Mouse (Mus musculus): ENCODE results near the gene Zfp385b.

The Zfp385b gene

DNA sequence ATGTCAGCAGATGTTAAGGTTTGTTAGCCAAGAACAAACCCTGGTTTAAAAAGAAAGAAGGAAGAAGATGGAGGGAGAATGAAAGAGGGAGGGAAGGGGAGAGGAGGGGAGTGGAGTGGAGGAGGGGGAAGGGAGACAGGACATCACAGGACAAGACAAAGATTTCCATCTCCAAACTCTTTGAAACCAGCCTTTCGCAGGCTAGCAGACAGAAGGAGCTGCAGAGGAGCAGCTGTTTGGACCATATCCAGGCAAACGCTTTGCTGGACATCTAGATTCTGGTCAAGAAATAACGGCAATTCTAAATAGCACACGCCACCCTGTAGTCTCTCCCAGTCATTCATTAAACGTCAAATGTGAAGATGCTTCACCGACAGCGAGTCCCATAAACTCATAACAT is 38.0 kb downstream of the Zfp385b start:
- DNase-seq, result no peak

DNA sequence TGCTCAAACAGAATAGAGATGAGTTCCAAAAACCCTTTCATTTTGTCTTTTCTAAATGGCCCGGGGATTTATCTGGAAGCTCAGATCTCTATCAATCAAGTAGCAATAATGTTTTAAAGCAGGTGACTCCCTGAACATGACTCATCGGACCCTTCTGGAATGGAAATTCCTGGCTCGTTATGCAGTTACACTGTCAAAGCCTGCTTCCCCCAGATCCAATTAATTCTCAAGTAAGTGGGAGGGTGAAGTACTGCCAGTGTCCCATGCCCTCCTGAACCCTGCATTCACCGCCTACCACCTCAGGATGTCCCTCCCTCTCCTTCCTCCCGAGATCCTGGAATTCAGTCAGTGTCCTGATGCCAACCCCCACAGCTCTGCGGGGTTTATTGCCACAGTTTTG is 41.7 kb downstream of the Zfp385b start:
- DNase-seq, result no peak

- no peak for DNase-seq
These were observed 42.3 kb downstream of the Zfp385b start for GRCm38 (mm10) chr2:77777047-77777686.

- no peak for DNase-seq
These were observed 44.1 kb downstream of the Zfp385b start for GRCm38 (mm10) chr2:77775247-77775880.

DNA sequence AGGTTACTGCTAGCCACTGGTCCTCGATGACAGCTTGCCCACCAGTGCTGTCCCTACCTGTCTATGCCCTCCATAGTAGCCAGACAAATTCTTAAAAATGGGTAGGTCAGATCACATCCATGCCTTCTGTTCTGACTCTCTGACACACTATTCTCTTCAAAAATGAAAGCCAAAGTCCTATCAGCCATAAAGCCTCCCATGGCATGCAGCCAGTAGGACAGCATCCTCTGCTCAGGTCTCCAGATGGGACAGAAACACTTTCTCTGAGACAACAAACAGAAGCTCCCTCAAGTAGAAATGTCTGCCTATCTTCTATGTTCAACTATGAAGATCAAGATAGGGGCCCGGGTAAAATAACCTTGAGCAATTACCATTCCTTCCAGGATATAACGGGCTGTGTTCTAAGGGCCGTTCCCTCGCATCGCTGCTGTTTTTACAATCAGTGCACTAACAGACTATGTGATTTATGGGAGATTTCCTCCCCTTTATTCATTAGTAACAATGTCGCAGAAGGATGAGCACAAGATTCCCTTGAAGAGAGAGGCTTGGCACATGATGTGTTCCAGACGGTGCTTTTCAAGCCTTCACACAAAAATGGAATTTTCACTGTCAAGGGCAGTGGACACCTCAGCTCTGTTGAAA is 49.3 kb downstream of the Zfp385b start:
- DNase-seq, result peak; percentile 63 to 68

- DNase-seq, result no peak
These were observed 51.0 kb downstream of the Zfp385b start for GRCm38 (mm10) chr2:77768321-77768886.

GRCm38 (mm10) chr2:77761967-77762366 is 57.5 kb downstream of the Zfp385b start:
- DNase-seq, result peak; percentile 71 to 80

DNA sequence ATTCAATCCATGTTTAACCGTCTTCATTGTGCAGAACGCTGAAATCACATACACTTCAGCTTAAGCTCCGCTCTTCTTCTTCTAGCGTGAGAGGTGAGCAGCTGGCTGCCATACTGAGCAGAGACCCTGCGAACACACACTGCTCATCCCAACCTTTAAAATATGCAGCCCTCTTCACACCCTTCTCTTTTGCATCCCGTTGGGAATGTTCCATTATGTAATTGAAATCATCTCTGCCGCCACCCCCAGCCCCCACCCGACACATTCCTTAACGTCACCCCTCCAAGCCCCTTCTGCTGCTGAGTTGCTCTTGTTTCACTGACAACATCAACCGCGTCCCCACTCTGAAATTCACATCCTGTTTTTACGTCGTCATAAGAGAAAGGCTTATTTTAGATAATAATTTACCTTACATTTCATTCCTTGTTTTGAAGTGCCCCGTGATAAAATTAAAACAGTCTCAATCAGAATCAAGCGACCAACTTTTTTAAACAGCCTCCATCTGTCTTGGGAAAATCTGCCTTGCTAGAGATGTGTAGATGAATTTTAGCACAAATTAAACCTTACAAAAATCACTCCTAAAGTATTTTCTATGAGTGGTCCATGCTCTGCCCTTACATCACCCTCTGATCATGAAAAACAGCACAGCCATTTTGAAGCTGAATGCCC is 60.9 kb downstream of the Zfp385b start:
- no peak for DNase-seq

DNA sequence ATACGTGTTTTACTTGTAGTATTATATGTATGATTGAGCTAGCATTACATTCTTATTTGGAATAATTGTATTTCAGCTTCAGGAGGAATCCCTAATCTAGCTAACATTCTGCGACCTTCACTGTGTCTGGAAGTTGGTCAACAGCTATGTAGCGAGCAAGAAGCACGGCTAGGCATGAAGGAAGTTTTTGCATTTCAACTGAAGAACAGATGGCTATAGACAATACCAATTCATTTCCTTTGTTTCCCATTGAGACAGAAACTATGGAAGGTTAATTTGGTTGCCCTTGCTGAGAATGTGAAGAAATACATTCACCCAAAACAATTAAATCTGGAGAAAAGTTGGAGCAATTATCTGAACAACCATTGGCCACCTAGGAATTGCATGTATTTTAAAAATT is 66.9 kb downstream of the Zfp385b start:
- no peak for DNase-seq

GRCm38 (mm10) chr2:77749631-77750030 is 69.8 kb downstream of the Zfp385b start:
- DNase-seq, result no peak

GRCm38 (mm10) chr2:77746417-77746816 is 73.0 kb downstream of the Zfp385b start:
- DNase-seq, result no peak

- DNase-seq, result no peak
These were observed 74.2 kb downstream of the Zfp385b start for GRCm38 (mm10) chr2:77745246-77745645.

- no peak for DNase-seq
These were observed 77.1 kb downstream of the Zfp385b start for GRCm38 (mm10) chr2:77742359-77742758.

DNA sequence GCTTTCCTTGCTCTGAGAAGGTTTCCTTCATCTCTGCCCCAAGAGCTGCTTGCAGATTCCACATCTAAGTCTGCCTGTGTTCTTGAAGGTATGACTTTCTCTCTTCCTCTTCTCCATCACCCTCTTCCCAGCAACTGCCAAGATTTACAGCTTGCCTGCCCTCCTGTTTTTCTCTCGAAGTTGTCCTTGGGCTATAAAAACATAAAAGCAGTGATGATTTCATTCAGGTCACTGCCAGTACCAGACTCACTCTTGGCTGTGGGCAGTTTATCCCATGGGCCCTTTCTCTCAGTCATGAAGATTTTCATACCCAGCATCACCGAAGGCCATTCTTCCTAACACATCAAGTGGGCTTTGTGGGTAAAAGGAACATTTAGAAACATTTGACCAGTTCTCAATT is 89.2 kb downstream of the Zfp385b start:
- DNase-seq, result no peak

DNA sequence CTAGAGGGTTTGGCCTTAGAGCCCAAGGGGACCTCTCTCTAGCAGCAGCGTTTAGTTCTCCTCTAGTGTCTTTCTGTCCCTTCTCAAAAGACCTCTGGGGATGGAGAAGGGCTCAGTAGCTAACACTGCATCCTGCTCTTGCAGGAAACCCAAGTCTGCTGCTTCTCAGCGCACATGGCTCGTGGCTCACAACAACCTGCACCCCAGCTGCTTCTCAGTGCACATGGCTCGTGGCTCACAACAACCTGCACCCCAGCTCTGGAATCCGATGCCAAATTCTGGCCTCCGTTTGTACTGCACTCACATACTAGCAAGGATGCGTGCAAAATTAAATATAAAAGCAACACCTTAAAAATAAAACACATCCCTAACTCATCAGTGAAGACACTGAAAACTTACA is 92.6 kb downstream of the Zfp385b start:
- DNase-seq, result no peak

DNA sequence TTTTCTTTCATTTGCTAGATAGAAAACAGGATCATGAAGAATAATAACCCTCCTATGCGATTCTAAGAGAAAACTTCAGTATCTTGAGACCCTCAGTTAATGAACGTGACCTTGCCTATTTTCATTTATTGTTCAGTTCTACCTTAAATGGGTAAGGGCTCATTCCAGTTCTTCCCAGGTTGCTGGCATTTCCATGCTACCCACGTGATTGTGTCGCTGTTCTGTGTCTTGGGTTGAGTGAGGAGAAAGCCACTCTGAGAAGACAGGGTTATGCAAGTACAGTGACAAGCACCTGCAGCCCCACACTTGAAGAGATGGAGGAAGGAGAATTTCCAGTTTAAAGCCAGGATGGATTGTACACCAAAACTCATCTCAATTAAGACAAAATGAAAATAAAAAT is 98.6 kb downstream of the Zfp385b start:
- peak; percentile 37 to 62 for DNase-seq

- no peak for DNase-seq
These were observed 103.1 kb downstream of the Zfp385b start for GRCm38 (mm10) chr2:77716367-77716766.

DNA sequence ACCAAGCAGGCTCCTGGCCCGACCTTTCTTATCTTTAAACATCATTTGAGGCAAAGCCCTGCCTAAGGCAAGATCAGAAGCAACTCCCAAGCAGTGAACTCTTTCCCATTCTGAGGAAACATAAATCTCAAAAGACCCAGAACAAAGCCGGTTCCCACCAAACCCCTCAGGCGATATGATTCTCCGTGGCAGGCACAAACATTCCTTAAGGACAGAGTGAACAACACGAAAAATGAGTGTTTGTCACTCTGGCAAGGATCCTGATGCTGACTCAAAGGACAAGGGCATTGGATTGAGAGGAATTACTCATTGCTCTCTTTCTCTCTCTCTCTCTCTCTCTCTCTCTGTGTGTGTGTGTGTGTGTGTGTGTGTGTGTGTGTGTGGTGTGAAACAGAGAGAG is 105.6 kb downstream of the Zfp385b start:
- no peak for DNase-seq

DNA sequence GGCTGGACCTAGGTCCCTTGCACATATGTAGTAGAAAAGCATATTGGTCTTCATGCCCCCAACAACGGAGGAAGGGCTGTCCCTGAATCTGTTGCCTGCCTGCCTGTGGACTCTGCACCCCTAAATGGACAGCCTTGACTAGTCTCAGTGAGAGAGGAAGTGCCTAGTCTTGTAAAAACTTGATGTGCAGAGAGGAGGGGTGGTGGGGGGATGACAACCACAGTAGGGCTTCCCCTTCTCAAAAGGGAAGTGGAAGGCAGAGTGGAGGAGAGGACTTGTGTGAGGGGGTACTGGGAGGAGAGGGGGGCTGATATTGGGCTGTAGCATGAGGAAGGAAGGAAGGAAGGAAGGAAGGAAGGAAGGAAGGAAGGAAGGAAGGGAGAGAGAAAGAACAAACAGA is 107.7 kb downstream of the Zfp385b start:
- no peak for DNase-seq

DNA sequence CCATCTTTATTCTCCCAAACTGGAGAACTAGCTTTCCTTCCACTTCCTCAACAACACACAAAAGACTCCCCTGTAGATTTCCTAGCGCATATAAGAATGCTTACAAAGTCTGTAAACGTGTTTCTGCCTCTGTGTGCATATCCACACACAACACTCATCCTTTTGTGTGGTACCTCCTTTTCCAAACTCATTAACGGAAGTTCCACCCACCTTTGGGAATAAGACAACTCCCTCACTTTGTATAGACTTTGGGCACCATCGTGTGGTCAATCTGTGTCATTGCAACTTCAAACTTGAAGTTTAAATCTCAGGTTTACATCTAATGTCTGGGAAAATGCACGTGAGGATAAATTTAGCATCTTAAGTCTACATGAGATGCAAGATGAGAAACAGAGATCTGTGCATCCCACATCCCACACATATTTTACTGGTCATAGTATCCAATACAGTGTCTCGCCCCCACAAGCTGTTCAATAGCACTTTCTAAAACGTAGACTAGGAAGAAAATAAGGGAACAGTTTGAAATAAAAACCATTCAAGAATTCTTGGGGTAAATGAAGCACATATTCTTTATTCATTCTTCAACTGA is 110.1 kb downstream of the Zfp385b start:
- peak; percentile 46 to 57 for DNase-seq

GRCm38 (mm10) chr2:77707138-77707537 is 112.3 kb downstream of the Zfp385b start:
- DNase-seq, result no peak

DNA sequence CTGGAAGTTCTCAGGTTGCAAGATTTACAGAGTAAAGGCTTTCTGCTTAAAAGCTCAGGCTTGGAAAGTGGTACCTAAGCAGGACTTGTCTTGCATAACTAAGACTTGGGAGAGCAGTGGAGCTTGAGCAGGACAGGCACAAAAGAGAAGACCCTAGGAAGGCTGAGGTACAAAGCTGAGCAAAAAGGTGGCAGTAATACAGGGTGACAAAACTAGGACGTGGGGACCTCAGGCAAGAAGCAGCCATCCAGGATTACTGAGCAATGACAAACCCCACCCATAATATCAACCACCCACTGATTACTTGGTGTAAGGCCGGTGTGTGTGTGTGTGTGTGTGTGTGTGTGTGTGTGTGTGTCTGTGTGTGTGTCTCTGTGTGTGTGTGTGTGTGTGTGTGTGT is 114.0 kb downstream of the Zfp385b start:
- DNase-seq, result no peak

DNA sequence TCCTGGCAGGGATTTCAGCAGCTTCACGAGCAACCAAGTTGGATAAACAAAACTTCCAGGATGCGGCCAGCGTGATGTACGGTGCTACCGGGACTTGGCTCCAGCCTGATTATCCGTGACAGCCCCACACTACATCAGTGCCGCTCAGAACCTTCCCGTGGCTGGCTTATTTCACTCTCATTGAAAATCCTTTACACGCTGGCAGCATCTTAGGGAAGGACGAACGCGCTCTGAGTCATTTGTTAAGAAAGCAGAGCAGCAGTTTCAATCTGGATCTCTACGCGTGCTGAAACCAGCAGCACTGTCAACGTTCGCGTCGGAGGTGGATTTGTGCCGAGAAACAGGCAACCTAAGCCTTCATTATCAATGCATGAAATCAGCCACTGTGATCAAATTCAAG is 116.4 kb downstream of the Zfp385b start:
- DNase-seq, result peak; percentile 28 to 35
